10 mouse cellular contexts compared by ENCODE assay signal in the genomic region with DNA sequence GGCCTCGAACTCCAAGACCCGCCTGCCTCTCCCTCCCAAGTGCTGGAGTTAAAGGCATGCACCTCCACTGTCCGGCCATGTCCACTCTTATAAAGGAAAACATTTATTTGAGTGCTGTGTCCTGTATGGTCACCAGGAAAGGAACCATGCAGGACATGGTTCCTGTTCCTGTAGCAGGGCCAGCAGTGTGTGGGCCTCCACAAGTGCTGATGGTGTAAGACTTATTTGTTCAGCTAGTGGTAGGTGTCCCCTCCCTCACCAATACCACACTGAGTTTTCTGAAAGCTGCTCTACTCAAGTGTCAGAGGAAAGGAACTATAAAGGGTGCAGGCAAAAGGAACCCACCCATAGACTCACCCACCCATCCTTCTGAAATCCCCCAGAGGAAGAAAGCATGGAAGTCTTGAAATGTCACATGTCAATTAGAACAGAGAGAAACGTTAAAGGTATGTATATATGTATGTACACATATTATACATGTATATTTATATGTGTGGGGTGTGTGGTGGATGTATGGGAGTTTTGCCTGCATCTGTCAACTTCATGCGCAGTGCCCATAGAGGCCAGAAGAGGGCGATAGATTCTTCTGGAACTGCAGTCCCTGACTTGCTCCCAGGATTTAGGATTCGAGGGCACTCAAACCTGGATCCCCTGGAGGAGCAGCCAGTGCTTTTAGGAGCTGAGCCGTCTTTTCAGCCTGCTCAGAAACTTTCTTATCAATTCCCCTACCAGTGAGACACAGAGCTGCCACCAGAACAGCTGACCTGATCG. TPM values are rescaled to one million over a fixed set of nuclear protein-coding genes. Genes with fewer than 3 reads are reported as not detected.
DNase-seq lines count a peak whose midpoint lies in the region; ATAC-seq and TF ChIP-seq lines count a peak whose summit lies in the region.
"Not testable (repeated sequence)": the region's sequence is repeated elsewhere in the genome, so short reads cannot be mapped to it uniquely, and the experiment has no call there.
"Had no signal": no experiment of that assay in that cellular context is flagged by ENCODE, and none has a peak within 500 bp of the region (broad histone marks: within the 10 kb centered on the region; RNA-seq: fewer than 3 reads in every experiment).

No protein-coding gene starts in this region.

- H3K9ac ChIP-seq in embryonic facial prominence, embryonic 14.5 days (ENCODE audit: low read depth, low read length); kidney, embryonic 14.5 days (ENCODE audit: low read depth, low read length); limb, embryonic 11.5 days (ENCODE audit: low read length); midbrain, embryonic 12.5 days (replicated peaks): not testable (repeated sequence)
- 0 out of 2 replicates have a peak overlapping the region, but pooled peaks have one; percentile 33 for H3K9ac ChIP-seq in heart, embryonic 13.5 days

- H3K27ac ChIP-seq in bone marrow macrophage, adult 2 months (ENCODE audit: insufficient read depth, low read depth, low read length); embryonic facial prominence, embryonic 14.5 days (replicated peaks; ENCODE audit: low read depth, low read length); heart, embryonic 13.5 days (replicated peaks); kidney, embryonic 14.5 days (ENCODE audit: low read depth, low read length); limb, embryonic 11.5 days (replicated peaks; ENCODE audit: low read depth, low read length); midbrain, embryonic 12.5 days (replicated peaks); small intestine, adult 2 months (ENCODE audit: insufficient read depth, low read depth, low read length): not testable (repeated sequence)

- WGBS in embryonic facial prominence, embryonic 14.5 days = 40% methylated on average over 9 of the region's 9 CpGs
- WGBS in heart, embryonic 13.5 days = 29% methylated on average over 9 of the region's 9 CpGs
- 36% methylated on average over 9 of the region's 9 CpGs for WGBS in kidney, embryonic 14.5 days
- 38% methylated on average over 9 of the region's 9 CpGs for whole genome bisulfite sequencing in limb, embryonic 11.5 days
- WGBS in midbrain, embryonic 12.5 days = 39% methylated on average over 9 of the region's 9 CpGs
- 39% methylated on average over 9 of the region's 9 CpGs for WGBS in small intestine, adult 2 months

- H3K4me3 ChIP-seq in bone marrow macrophage, adult 2 months (ENCODE audit: insufficient read depth, low read length); embryonic facial prominence, embryonic 14.5 days (ENCODE audit: low read depth, low read length); heart, embryonic 13.5 days; kidney, embryonic 14.5 days (ENCODE audit: low read length); limb, embryonic 11.5 days (ENCODE audit: low read depth, low read length); midbrain, embryonic 12.5 days; small intestine, adult 2 months (ENCODE audit: low read depth, low read length): not testable (repeated sequence)

- TF ChIP-seq CTCF in bone marrow macrophage, adult 2 months (IDR thresholded peaks at IDR 0.05; ENCODE audit: low read depth, low read length) = peak; percentile 64
- TF ChIP-seq CTCF in small intestine, adult 2 months (IDR thresholded peaks at IDR 0.05; ENCODE audit: extremely low read depth, insufficient read length, insufficient replicate concordance, low read depth, low read length) = peak; percentile 62; the same call in 1 of the 2 replicates

- not testable (repeated sequence) for H3K9me3 ChIP-seq in embryonic facial prominence, embryonic 14.5 days (ENCODE audit: control insufficient read depth, low read length); heart, embryonic 13.5 days; kidney, embryonic 14.5 days (ENCODE audit: control insufficient read depth, low read length); limb, embryonic 11.5 days (ENCODE audit: control insufficient read depth, low read length); midbrain, embryonic 12.5 days

- not testable (repeated sequence) for H3K27me3 ChIP-seq in embryonic facial prominence, embryonic 14.5 days (replicated peaks; ENCODE audit: control insufficient read depth, insufficient read depth, low read length); heart, embryonic 13.5 days (replicated peaks); kidney, embryonic 14.5 days (ENCODE audit: control insufficient read depth, insufficient read depth, low read length); limb, embryonic 11.5 days (ENCODE audit: control insufficient read depth, insufficient read depth, low read length); midbrain, embryonic 12.5 days; small intestine, adult 2 months (ENCODE audit: control insufficient read depth, insufficient read depth, low read length)

- H3K4me1 ChIP-seq in bone marrow macrophage, adult 2 months (ENCODE audit: control insufficient read depth, insufficient read depth, low read length); embryonic facial prominence, embryonic 14.5 days (ENCODE audit: control insufficient read depth, insufficient read depth, low read length); kidney, embryonic 14.5 days (ENCODE audit: control insufficient read depth, insufficient read depth, low read length); limb, embryonic 11.5 days (ENCODE audit: control insufficient read depth, insufficient read depth, low read length); midbrain, embryonic 12.5 days; small intestine, adult 2 months (ENCODE audit: control insufficient read depth, insufficient read depth, insufficient read length, low read length): not testable (repeated sequence)
- peaks cover 13% of the 10 kb centered on the region for H3K4me1 ChIP-seq in heart, embryonic 13.5 days

- not testable (repeated sequence) for H3K36me3 ChIP-seq in embryonic facial prominence, embryonic 14.5 days (ENCODE audit: control insufficient read depth, insufficient read depth, low read length); heart, embryonic 13.5 days; kidney, embryonic 14.5 days (ENCODE audit: control insufficient read depth, insufficient read depth, low read length); limb, embryonic 11.5 days (ENCODE audit: control insufficient read depth, insufficient read depth, low read length); midbrain, embryonic 12.5 days; small intestine, adult 2 months (ENCODE audit: control insufficient read depth, insufficient read depth, low read length)

- not testable (repeated sequence) for H3K4me2 ChIP-seq in embryonic facial prominence, embryonic 14.5 days (ENCODE audit: low read depth, low read length); kidney, embryonic 14.5 days (replicated peaks; ENCODE audit: low read depth, low read length); limb, embryonic 11.5 days (ENCODE audit: low read depth, severe bottlenecking); midbrain, embryonic 12.5 days (replicated peaks)
- H3K4me2 ChIP-seq in heart, embryonic 13.5 days = peak overlapping the region; percentile 41

- DNase-seq in B cell, adult 2 months = peak; percentile 46 to 53
- peak; percentile 31 for DNase-seq in embryonic facial prominence, embryonic 14.5 days (ENCODE audit: low spot score)
- peak; percentile 78 for DNase-seq in limb, embryonic 11.5 days (ENCODE audit: low spot score)

- TF ChIP-seq POLR2A in bone marrow macrophage, adult 2 months (IDR thresholded peaks at IDR 0.05; ENCODE audit: borderline replicate concordance, low read depth, low read length); small intestine, adult 2 months (IDR thresholded peaks at IDR 0.05; ENCODE audit: low read depth, low read length): not testable (repeated sequence)

- not testable (repeated sequence) for ATAC-seq in embryonic facial prominence, embryonic 14.5 days (ENCODE audit: low read depth); heart, embryonic 13.5 days (ENCODE audit: extremely low read depth, insufficient number of reproducible peaks, low FRiP score, low TSS enrichment); limb, embryonic 11.5 days (ENCODE audit: insufficient number of reproducible peaks, low FRiP score, low TSS enrichment, low read depth)
- ATAC-seq in kidney, embryonic 14.5 days (ENCODE audit: low FRiP score, low TSS enrichment) = peak; percentile 22; the same call in 1 of the 2 replicates
- ATAC-seq in midbrain, embryonic 12.5 days (ENCODE audit: low FRiP score, low read depth) = 0 out of 2 replicates have a peak, but pooled peaks have one; percentile 35

RNA-seq across cellular contexts. Expression of a gene that starts 10.2 kb away (rescaled TPM):
- not detected in 2 replicates for polyA plus RNA-seq in bone marrow macrophage, adult 2 months (2012; ENCODE audit: insufficient read depth, insufficient read length, missing spikeins)
- polyA plus RNA-seq in embryonic facial prominence, embryonic 14.5 days (2014; fragmentation: Nextera tagmentation; extraction: Ambion mirVana) = not detected in 2 replicates
- polyA plus RNA-seq in heart, embryonic 13.5 days (2015; fragmentation: Nextera tagmentation; extraction: Ambion mirVana) = not detected in 2 replicates
- polyA plus RNA-seq in kidney, embryonic 14.5 days (2014; fragmentation: Nextera tagmentation; extraction: Ambion mirVana) = not detected in 2 replicates
- polyA plus RNA-seq in limb, embryonic 11.5 days (2014; fragmentation: Nextera tagmentation; extraction: Ambion mirVana) = not detected in 2 replicates
- polyA plus RNA-seq in midbrain, embryonic 12.5 days (2016; fragmentation: Nextera tagmentation; extraction: Ambion mirVana) = not detected in 2 replicates
- not detected in 2 replicates for polyA plus RNA-seq in small intestine, adult 2 months (2012; rRNA removed)
- polyA plus RNA-seq: CD4-positive, CD25-positive, alpha-beta regulatory T cell, adult 4 months; stomach, embryonic 16.5 days had no signal

RNA-seq across cellular contexts. Expression of a gene that starts 25.7 kb away (rescaled TPM):
- polyA plus RNA-seq in bone marrow macrophage, adult 2 months (2012; ENCODE audit: insufficient read depth, insufficient read length, missing spikeins) = not detected in 2 replicates
- polyA plus RNA-seq in embryonic facial prominence, embryonic 14.5 days (2014; fragmentation: Nextera tagmentation; extraction: Ambion mirVana) = 0.48 and 1.1 TPM in 2 replicates
- polyA plus RNA-seq in heart, embryonic 13.5 days (2015; fragmentation: Nextera tagmentation; extraction: Ambion mirVana) = 0.39 and 0.49 TPM in 2 replicates
- 0.53 and 0.65 TPM in 2 replicates for polyA plus RNA-seq in kidney, embryonic 14.5 days (2014; fragmentation: Nextera tagmentation; extraction: Ambion mirVana)
- 0.20 TPM in 1 of 2 replicates, not detected in the other for polyA plus RNA-seq in limb, embryonic 11.5 days (2014; fragmentation: Nextera tagmentation; extraction: Ambion mirVana)
- polyA plus RNA-seq in midbrain, embryonic 12.5 days (2016; fragmentation: Nextera tagmentation; extraction: Ambion mirVana) = not detected in 2 replicates
- polyA plus RNA-seq in small intestine, adult 2 months (2012; rRNA removed) = 47.1 and 6,983 TPM in 2 replicates
- polyA plus RNA-seq: CD4-positive, CD25-positive, alpha-beta regulatory T cell, adult 4 months had no signal

RNA-seq across cellular contexts. Expression of a gene that starts 26.7 kb away (rescaled TPM):
- polyA plus RNA-seq in bone marrow macrophage, adult 2 months (2012; ENCODE audit: insufficient read depth, insufficient read length, missing spikeins) = not detected in 2 replicates
- polyA plus RNA-seq in embryonic facial prominence, embryonic 14.5 days (2014; fragmentation: Nextera tagmentation; extraction: Ambion mirVana) = not detected in 2 replicates
- polyA plus RNA-seq in heart, embryonic 13.5 days (2015; fragmentation: Nextera tagmentation; extraction: Ambion mirVana) = not detected in 2 replicates
- not detected in 2 replicates for polyA plus RNA-seq in kidney, embryonic 14.5 days (2014; fragmentation: Nextera tagmentation; extraction: Ambion mirVana)
- not detected in 2 replicates for polyA plus RNA-seq in limb, embryonic 11.5 days (2014; fragmentation: Nextera tagmentation; extraction: Ambion mirVana)
- not detected in 2 replicates for polyA plus RNA-seq in midbrain, embryonic 12.5 days (2016; fragmentation: Nextera tagmentation; extraction: Ambion mirVana)
- polyA plus RNA-seq in small intestine, adult 2 months (2012; rRNA removed) = not detected in 2 replicates
- polyA plus RNA-seq: CD4-positive, CD25-positive, alpha-beta regulatory T cell, adult 4 months; stomach, embryonic 16.5 days had no signal

RNA-seq across cellular contexts. Expression of a gene that starts 30.9 kb away (rescaled TPM):
- polyA plus RNA-seq in bone marrow macrophage, adult 2 months (2012; ENCODE audit: insufficient read depth, insufficient read length, missing spikeins) = not detected in 2 replicates
- polyA plus RNA-seq in embryonic facial prominence, embryonic 14.5 days (2014; fragmentation: Nextera tagmentation; extraction: Ambion mirVana) = not detected in 2 replicates
- not detected in 2 replicates for polyA plus RNA-seq in heart, embryonic 13.5 days (2015; fragmentation: Nextera tagmentation; extraction: Ambion mirVana)
- not detected in 2 replicates for polyA plus RNA-seq in kidney, embryonic 14.5 days (2014; fragmentation: Nextera tagmentation; extraction: Ambion mirVana)
- polyA plus RNA-seq in limb, embryonic 11.5 days (2014; fragmentation: Nextera tagmentation; extraction: Ambion mirVana) = not detected in 2 replicates
- not detected in 2 replicates for polyA plus RNA-seq in midbrain, embryonic 12.5 days (2016; fragmentation: Nextera tagmentation; extraction: Ambion mirVana)
- polyA plus RNA-seq in small intestine, adult 2 months (2012; rRNA removed) = not detected in 2 replicates
- polyA plus RNA-seq: CD4-positive, CD25-positive, alpha-beta regulatory T cell, adult 4 months; stomach, embryonic 16.5 days had no signal

RNA-seq across cellular contexts. Expression of a gene that starts 48.6 kb away (rescaled TPM):
- 25.6 and 26.6 TPM in 2 replicates for polyA plus RNA-seq in bone marrow macrophage, adult 2 months (2012; ENCODE audit: insufficient read depth, insufficient read length, missing spikeins)
- polyA plus RNA-seq in embryonic facial prominence, embryonic 14.5 days (2014; fragmentation: Nextera tagmentation; extraction: Ambion mirVana) = 1.3 TPM in 2 replicates
- polyA plus RNA-seq in heart, embryonic 13.5 days (2015; fragmentation: Nextera tagmentation; extraction: Ambion mirVana) = 0.32 and 0.70 TPM in 2 replicates
- 0.38 and 0.49 TPM in 2 replicates for polyA plus RNA-seq in kidney, embryonic 14.5 days (2014; fragmentation: Nextera tagmentation; extraction: Ambion mirVana)
- 0.20 and 0.41 TPM in 2 replicates for polyA plus RNA-seq in limb, embryonic 11.5 days (2014; fragmentation: Nextera tagmentation; extraction: Ambion mirVana)
- 0.43 and 0.50 TPM in 2 replicates for polyA plus RNA-seq in midbrain, embryonic 12.5 days (2016; fragmentation: Nextera tagmentation; extraction: Ambion mirVana)
- polyA plus RNA-seq in small intestine, adult 2 months (2012; rRNA removed) = 9.7 and 15.0 TPM in 2 replicates

Comparison
In these comparisons a context has a peak if more than half of its experiments do, and no peak if none do; other contexts are left out.
1. RNA of a gene that starts 25.7 kb away (polyA plus RNA-seq): 47.1 to 6,983 TPM in small intestine, adult 2 months; 0.48 to 1.1 TPM in embryonic facial prominence, embryonic 14.5 days, 0.53 to 0.65 TPM in kidney, embryonic 14.5 days, 0.39 to 0.49 TPM in heart, embryonic 13.5 days, 0.20 TPM in limb, embryonic 11.5 days, not detected in bone marrow macrophage, adult 2 months and not detected in midbrain, embryonic 12.5 days; every median in the first group is over 10 times any median in the second.
2. Peak in every context shown above with its lines, with median percentiles within 50 percentile points of each other: DNase-seq.